Mouse (Mus musculus) gastrocnemius, adult 2 months (tissue): ENCODE measurements at regions not wholly inside any gene's neighbourhood (a gene's known extent, or its start where the extent isn't known, plus 50 kb on each side); places are given as distances from the start of the nearest gene placed in this dataset.

ENCODE experiments used
- DNase-seq: peaks from one replicate; pipeline ENCODE4 v3.0.0; 2022
- H3K27ac ChIP-seq: fragments of 200-600 bp; 2 replicates; pipeline ENCODE4 v1.8.1; 2022; ENCODE audit warnings: mild to moderate bottlenecking
- H3K4me3 ChIP-seq: fragments of 200-600 bp; 2 replicates; pipeline ENCODE4 v1.8.1; 2022; ENCODE audit warnings: mild to moderate bottlenecking, moderate library complexity
- CTCF ChIP-seq: fragments of 200-600 bp; IDR thresholded peaks from 2 replicates; pipeline ENCODE4 v1.8.1; 2022; ENCODE audit warnings: antibody characterized with exemption, mild to moderate bottlenecking, moderate library complexity
- intact Hi-C: fragments of 180-260 bp; cut with DNase I; formaldehyde crosslinking; loops from one replicate; pipeline ENCODE4 v1.15.1; 2025

- intact Hi-C loops: loop anchor here (10.0 kb wide), 1 partner anchor 58 kb away; no protein-coding TSS in a partner anchor
- no peak for TF ChIP-seq CTCF
- no peak overlapping the region for H3K27ac ChIP-seq
- no peak for DNase-seq
- H3K4me3 ChIP-seq: no peak overlapping the region
These were observed 1182.8 kb downstream of the Diaph2 start for GRCm38 (mm10) chrX:130932390-130932789.

- no peak for DNase-seq
- no peak for TF ChIP-seq CTCF
- Histone ChIP-seq H3K27ac (no peak overlapping the region), H3K4me3 (no peak overlapping the region)
- intact Hi-C loops: loop anchor here (10.0 kb wide), 1 partner anchor 64 kb away; no protein-coding TSS in a partner anchor
These were observed 1189.2 kb downstream of the Diaph2 start for GRCm38 (mm10) chrX:130938723-130939122.

- intact Hi-C loops: no loop called here
- TF ChIP-seq CTCF: no peak
- Histone ChIP-seq H3K27ac (no peak overlapping the region), H3K4me3 (no peak overlapping the region)
- DNase-seq: no peak
These were observed 1195.0 kb downstream of the Diaph2 start for GRCm38 (mm10) chrX:130944531-130944930.
